Mouse (Mus musculus) limb, embryonic 15.5 days (tissue): ENCODE data around the gene Rps15. TPM values are rescaled to one million over a fixed set of nuclear protein-coding genes. Genes with fewer than 3 reads are reported as not detected.

Experiments
- ATAC-seq: fragments of 200-750 bp; cut with Nextera tagmentation; 2 replicates; pipeline ENCODE4 v1.8.0; 2017; ENCODE audit warnings: low read depth, moderate TSS enrichment; ENCODE audit not compliant: insufficient number of reproducible peaks, low FRiP score, low TSS enrichment
- H3K27ac ChIP-seq: fragments of 300-500 bp; sonication (generic); 2 replicates; pipeline ENCODE4 v1.5.1; 2015; ENCODE audit warnings: moderate library complexity, mild to moderate bottlenecking, inconsistent platforms
- H3K27me3 ChIP-seq: fragments of 300-500 bp; sonication (generic); 2 replicates; pipeline ENCODE4 v1.6.1; 2015; ENCODE audit warnings: inconsistent platforms
- H3K36me3 ChIP-seq: fragments of 300-500 bp; sonication (generic); 2 replicates; pipeline ENCODE4 v1.6.1; 2015; ENCODE audit warnings: inconsistent platforms
- H3K4me1 ChIP-seq: fragments of 300-500 bp; sonication (generic); 2 replicates; pipeline ENCODE4 v1.6.1; 2015; ENCODE audit warnings: inconsistent platforms
- H3K4me2 ChIP-seq: fragments of 300-500 bp; sonication (generic); 2 replicates; pipeline ENCODE4 v1.6.1; 2015; ENCODE audit warnings: mild to moderate bottlenecking, inconsistent platforms
- H3K4me3 ChIP-seq: fragments of 300-500 bp; sonication (generic); 2 replicates; pipeline ENCODE4 v1.5.1; 2015; ENCODE audit warnings: mild to moderate bottlenecking, inconsistent platforms
- H3K9ac ChIP-seq: fragments of 300-500 bp; sonication (generic); 2 replicates; pipeline ENCODE4 v1.6.1; 2015; ENCODE audit warnings: inconsistent platforms
- H3K9me3 ChIP-seq: fragments of 300-500 bp; sonication (generic); 2 replicates; pipeline ENCODE4 v1.6.1; 2016; ENCODE audit warnings: inconsistent platforms
- WGBS: fragments of 180-500 bp; shearing (Covaris S2); methylation state at CpG from one replicate; pipeline ENCODE4 v1.1.7; 2015; 5-methylcytosine and 5-hydroxymethylcytosine counted together
- polyA plus RNA-seq: library from polyadenylated mRNA; unstranded; fragments of >200 nt; fragmentation: Nextera tagmentation; extraction: Ambion mirVana; gene quantifications from 2 replicates; pipeline ENCODE4 v1.2.1, GENCODE M21; 2015

The Rps15 gene
- polyA plus RNA-seq, 1 experiment from 2014 or later: 925 TPM

- Histone ChIP-seq H3K4me3 (no peak overlapping the region), H3K4me1 (peaks cover 21% of the 10 kb centered on the region), H3K27ac (no peak overlapping the region), H3K9me3 (no peaks in the 10 kb centered on the region), H3K27me3 (peaks cover 79% of the 10 kb centered on the region), H3K9ac (no peak overlapping the region), H3K4me2 (no peak overlapping the region), H3K36me3 (peaks cover 5% of the 10 kb centered on the region)
- no peak for ATAC-seq
- WGBS: 62% methylated on average over 54 of the region's 54 CpGs
These were observed 20.6 kb downstream of the Rps15 start for GRCm38 (mm10) chr10:80312586-80313504.

GRCm38 (mm10) chr10:80313627-80314201, 21.5 kb downstream of the Rps15 start:
- ATAC-seq: no peak
- Histone ChIP-seq H3K27ac (no peak overlapping the region), H3K4me1 (peaks cover 23% of the 10 kb centered on the region), H3K4me3 (no peak overlapping the region), H3K36me3 (peaks cover 14% of the 10 kb centered on the region), H3K27me3 (peaks cover 79% of the 10 kb centered on the region), H3K4me2 (no peak overlapping the region), H3K9ac (no peak overlapping the region), H3K9me3 (no peaks in the 10 kb centered on the region)
- 41% methylated on average over 20 of the region's 20 CpGs for WGBS

GRCm38 (mm10) chr10:80314494-80315001, 22.3 kb downstream of the Rps15 start:
- Histone ChIP-seq H3K27ac (no peak overlapping the region), H3K4me2 (no peak overlapping the region), H3K4me1 (peaks cover 31% of the 10 kb centered on the region), H3K36me3 (peaks cover 21% of the 10 kb centered on the region), H3K27me3 (peaks cover 79% of the 10 kb centered on the region), H3K9me3 (no peaks in the 10 kb centered on the region), H3K4me3 (no peak overlapping the region), H3K9ac (no peak overlapping the region)
- ATAC-seq: no peak
- 45% methylated on average over 16 of the region's 16 CpGs for WGBS

- Histone ChIP-seq H3K4me3 (no peak overlapping the region), H3K9ac (no peak overlapping the region), H3K4me2 (no peak overlapping the region), H3K4me1 (peaks cover 34% of the 10 kb centered on the region), H3K27me3 (peaks cover 76% of the 10 kb centered on the region), H3K36me3 (peaks cover 21% of the 10 kb centered on the region), H3K9me3 (no peaks in the 10 kb centered on the region), H3K27ac (no peak overlapping the region)
- 39% methylated on average over 27 of the region's 27 CpGs for WGBS
- no peak for ATAC-seq
These were observed 23.1 kb downstream of the Rps15 start for GRCm38 (mm10) chr10:80315315-80315714.

GRCm38 (mm10) chr10:80316359-80316781, 24.1 kb downstream of the Rps15 start:
- 27% methylated on average over 11 of the region's 11 CpGs for WGBS
- H3K27me3 ChIP-seq: peaks cover 66% of the 10 kb centered on the region
- H3K9ac ChIP-seq: 0 out of 2 replicates have a peak overlapping the region, but pooled peaks have one; percentile 15
- no peak for ATAC-seq
- H3K4me3 ChIP-seq: no peak overlapping the region
- peaks cover 21% of the 10 kb centered on the region for H3K36me3 ChIP-seq
- no peak overlapping the region for H3K27ac ChIP-seq
- no peak overlapping the region for H3K4me2 ChIP-seq
- H3K4me1 ChIP-seq: peaks cover 39% of the 10 kb centered on the region
- no peaks in the 10 kb centered on the region for H3K9me3 ChIP-seq

- H3K27ac ChIP-seq: no peak overlapping the region
- H3K4me1 ChIP-seq: peaks cover 45% of the 10 kb centered on the region
- peaks cover 21% of the 10 kb centered on the region for H3K36me3 ChIP-seq
- H3K9me3 ChIP-seq: no peaks in the 10 kb centered on the region
- peaks cover 59% of the 10 kb centered on the region for H3K27me3 ChIP-seq
- H3K9ac ChIP-seq: no peak overlapping the region
- WGBS: 49% methylated on average over 10 of the region's 10 CpGs
- no peak overlapping the region for H3K4me3 ChIP-seq
- ATAC-seq: no peak
- no peak overlapping the region for H3K4me2 ChIP-seq
These were observed 24.8 kb downstream of the Rps15 start for GRCm38 (mm10) chr10:80317011-80317410.

GRCm38 (mm10) chr10:80320340-80320760, 28.1 kb downstream of the Rps15 start, which contains the start of gene 2310011J03Rik:
2310011J03Rik (minus strand) TSS chr10:80320537.
- peak within 1 kb of the TSS; percentile 83 for H3K27ac ChIP-seq
- under 1% methylated on average over 34 of the region's 34 CpGs for WGBS
- peaks cover 47% of the 10 kb centered on the region for H3K4me1 ChIP-seq

GRCm38 (mm10) chr10:80321014-80321669, 28.9 kb downstream of the Rps15 start:
- no peak overlapping the region for H3K4me3 ChIP-seq

More at GRCm38 (mm10) chr10:80320340-80320760, 28.1 kb downstream of the Rps15 start, which contains the start of gene 2310011J03Rik:
- peak within 1 kb of the TSS; percentile 70 for H3K9ac ChIP-seq
- peaks cover 28% of the 10 kb centered on the region for H3K27me3 ChIP-seq
- H3K4me3 ChIP-seq: peak within 1 kb of the TSS; percentile 70
- H3K36me3 ChIP-seq: peaks cover 21% of the 10 kb centered on the region
- no peak; the same call in 1 of the 2 replicates for ATAC-seq
- H3K9me3 ChIP-seq: no peaks in the 10 kb centered on the region
- H3K4me2 ChIP-seq: peak within 1 kb of the TSS; percentile 80

GRCm38 (mm10) chr10:80321670-80322581, 29.7 kb downstream of the Rps15 start:
- peaks cover 13% of the 10 kb centered on the region for H3K27me3 ChIP-seq

More at GRCm38 (mm10) chr10:80321014-80321669, 28.9 kb downstream of the Rps15 start:
- H3K4me2 ChIP-seq: no peak overlapping the region
- peaks cover 21% of the 10 kb centered on the region for H3K36me3 ChIP-seq
- H3K9ac ChIP-seq: no peak overlapping the region
- no peaks in the 10 kb centered on the region for H3K9me3 ChIP-seq
- H3K4me1 ChIP-seq: peaks cover 42% of the 10 kb centered on the region
- no peak overlapping the region for H3K27ac ChIP-seq
- no peak for ATAC-seq
- peaks cover 21% of the 10 kb centered on the region for H3K27me3 ChIP-seq
- 76% methylated on average over 6 of the region's 6 CpGs for WGBS

GRCm38 (mm10) chr10:80322811-80323211, 30.6 kb downstream of the Rps15 start:
- Histone ChIP-seq H3K27ac (peak overlapping the region; percentile 14; the same call in 1 of the 2 replicates), H3K4me3 (peak overlapping the region; percentile 55), H3K9ac (peak overlapping the region; percentile 46), H3K4me2 (peak overlapping the region; percentile 97), H3K27me3 (peaks cover 4% of the 10 kb centered on the region), H3K36me3 (peaks cover 16% of the 10 kb centered on the region), H3K9me3 (no peaks in the 10 kb centered on the region), H3K4me1 (peaks cover 41% of the 10 kb centered on the region)
- 2% methylated on average over 28 of the region's 28 CpGs for WGBS
- ATAC-seq: no peak

More at GRCm38 (mm10) chr10:80321670-80322581, 29.7 kb downstream of the Rps15 start:
- Histone ChIP-seq H3K9ac (no peak overlapping the region), H3K27ac (peak overlapping the region; percentile 11; the same call in 1 of the 2 replicates), H3K36me3 (peaks cover 21% of the 10 kb centered on the region), H3K4me1 (peaks cover 41% of the 10 kb centered on the region), H3K4me3 (peak overlapping the region; percentile 55; the same call in 1 of the 2 replicates), H3K4me2 (peak overlapping the region; percentile 97), H3K9me3 (no peaks in the 10 kb centered on the region)
- ATAC-seq: no peak
- 90% methylated on average over 21 of the region's 21 CpGs for WGBS
